Mouse (Mus musculus) limb, embryonic 10.5 days (tissue): ENCODE measurements around the gene Fxn. TPM values are rescaled to one million over a fixed set of nuclear protein-coding genes. Genes with fewer than 3 reads are reported as not detected.

Source experiments
- DNase-seq: peaks from one replicate; pipeline ENCODE4 v3.0.0-alpha.2; 2017; ENCODE audit warnings: low spot score
- H3K27ac ChIP-seq: fragments of 300-500 bp; sonication (generic); 2 replicates; pipeline ENCODE4 v1.5.1; 2016; ENCODE audit warnings: mild to moderate bottlenecking
- H3K27me3 ChIP-seq: fragments of 300-500 bp; sonication (generic); 2 replicates; pipeline ENCODE4 v1.6.1; 2016; ENCODE audit warnings: low read depth, mild to moderate bottlenecking; ENCODE audit not compliant: poor library complexity, severe bottlenecking
- H3K36me3 ChIP-seq: fragments of 300-500 bp; sonication (generic); 2 replicates; pipeline ENCODE4 v1.6.1; 2016; ENCODE audit warnings: mild to moderate bottlenecking, moderate library complexity
- H3K4me1 ChIP-seq: fragments of 300-500 bp; sonication (generic); 2 replicates; pipeline ENCODE4 v1.6.1; 2016
- H3K4me3 ChIP-seq: fragments of 300-500 bp; sonication (generic); 2 replicates; pipeline ENCODE4 v1.5.1; 2016; ENCODE audit warnings: mild to moderate bottlenecking, moderate library complexity
- H3K9me3 ChIP-seq: fragments of 300-500 bp; sonication (generic); replicated peaks from 2 replicates; pipeline ENCODE4 v1.6.1; 2016; ENCODE audit warnings: mild to moderate bottlenecking
- whole genome bisulfite sequencing: fragments of 180-500 bp; shearing (Covaris S2); methylation state at CpG from one replicate; pipeline ENCODE4 v1.1.7; 2016; 5-methylcytosine and 5-hydroxymethylcytosine counted together
- polyA plus RNA-seq: library from polyadenylated mRNA; unstranded; fragments of >200 nt; fragmentation: Nextera tagmentation; extraction: Ambion mirVana; gene quantifications from 2 replicates; pipeline ENCODE4 v1.2.1, GENCODE M21; 2016

The Fxn gene
- polyA plus RNA-seq, 1 experiment from 2014 or later, result 62.7 TPM

DNA sequence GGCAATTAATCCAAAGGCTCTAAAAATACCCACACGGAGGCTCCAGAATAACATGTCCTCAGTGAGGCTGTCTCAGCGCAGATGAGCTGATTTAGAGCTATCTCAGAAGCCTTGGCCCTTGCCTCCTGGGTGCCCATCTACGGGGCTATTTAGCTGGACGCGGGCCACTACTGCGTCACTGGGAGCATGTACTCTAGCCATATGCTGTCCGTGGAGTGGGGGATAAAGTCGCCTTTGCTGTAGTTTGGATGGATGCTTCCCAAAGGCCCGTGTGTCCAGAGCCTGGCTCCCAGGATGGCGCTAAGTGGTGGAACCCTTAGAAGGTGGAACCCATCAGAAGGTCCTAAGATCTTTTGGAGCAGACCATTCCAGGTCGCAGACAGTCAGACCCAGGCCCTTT, 34.3 kb upstream of the Fxn start:
- H3K36me3 ChIP-seq, result no peaks in the 10 kb centered on the region
- peaks cover 6% of the 10 kb centered on the region; the same call in 1 of the 2 replicates for H3K4me1 ChIP-seq
- H3K4me3 ChIP-seq, result no peak overlapping the region
- 93% methylated on average over 11 of the region's 11 CpGs for WGBS
- DNase-seq, result no peak
- no peaks in the 10 kb centered on the region for H3K9me3 ChIP-seq
- H3K27ac ChIP-seq, result no peak overlapping the region
- no peaks in the 10 kb centered on the region for H3K27me3 ChIP-seq

DNA sequence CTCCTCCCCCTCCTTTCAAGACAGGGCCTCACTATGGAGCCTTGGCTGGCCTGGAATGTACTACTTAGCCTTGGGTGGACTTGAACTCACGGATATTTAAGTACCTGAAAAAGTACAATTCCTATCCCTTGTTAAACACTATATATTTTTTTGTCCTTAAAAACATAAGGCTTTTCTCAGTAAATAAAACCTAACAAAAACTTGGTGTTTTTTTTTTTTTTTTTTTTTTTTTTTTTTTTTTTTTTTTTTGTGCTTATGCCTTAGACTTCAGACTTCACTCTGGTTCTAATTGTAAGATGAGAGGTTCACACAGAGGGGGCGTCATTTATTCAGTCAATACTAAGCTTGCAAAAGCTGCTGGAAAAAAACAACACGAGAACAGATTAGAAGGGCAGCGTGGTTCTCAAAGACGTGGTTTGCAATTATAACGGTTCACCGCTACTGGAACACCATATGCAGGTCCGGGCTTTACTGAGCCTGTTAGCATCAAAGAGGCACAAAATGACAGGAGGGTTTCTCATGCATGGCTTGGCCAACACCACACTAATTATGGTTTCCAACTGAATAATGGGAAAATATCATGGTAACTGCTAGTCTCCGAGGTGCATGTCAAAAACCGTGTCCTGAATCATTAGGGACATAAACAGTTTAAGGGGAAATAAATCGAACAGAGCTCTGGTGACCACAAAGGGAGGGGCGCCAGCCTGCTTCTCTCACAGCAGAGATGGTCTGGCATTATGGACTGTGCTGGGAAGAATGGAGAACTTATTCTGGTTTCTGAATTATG, 32.3 kb upstream of the Fxn start:
- no peak overlapping the region for H3K4me3 ChIP-seq
- no peak for DNase-seq
- WGBS, result 77% methylated on average over 12 of the region's 12 CpGs
- H3K27ac ChIP-seq, result no peak overlapping the region
- H3K4me1 ChIP-seq, result peaks cover 14% of the 10 kb centered on the region
- no peaks in the 10 kb centered on the region for H3K36me3 ChIP-seq
- no peaks in the 10 kb centered on the region for H3K27me3 ChIP-seq
- H3K9me3 ChIP-seq, result no peaks in the 10 kb centered on the region

DNA sequence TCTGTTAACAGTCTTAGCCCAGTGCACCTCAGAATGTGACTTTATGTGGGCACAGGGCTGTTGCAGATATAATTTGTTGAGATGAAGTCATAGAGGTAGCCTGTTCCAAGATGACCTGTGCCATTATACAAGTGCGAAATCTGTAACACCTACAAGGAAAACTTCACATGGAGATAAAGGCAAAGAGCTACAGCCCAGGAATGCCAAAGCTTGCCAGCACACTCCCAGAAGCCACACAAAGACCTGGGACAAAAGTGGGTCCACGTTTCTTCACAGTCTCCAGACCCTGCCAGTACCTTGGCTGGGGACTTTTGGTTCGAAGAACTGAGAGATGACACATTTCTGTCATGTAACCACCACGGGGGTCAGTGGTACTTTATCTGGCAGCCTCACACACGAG, 31.6 kb upstream of the Fxn start:
- no peak for DNase-seq
- H3K27me3 ChIP-seq, result no peaks in the 10 kb centered on the region
- H3K4me3 ChIP-seq, result no peak overlapping the region
- peaks cover 15% of the 10 kb centered on the region for H3K4me1 ChIP-seq
- H3K9me3 ChIP-seq, result no peaks in the 10 kb centered on the region
- no peaks in the 10 kb centered on the region for H3K36me3 ChIP-seq
- 77% methylated on average over 5 of the region's 5 CpGs for WGBS
- H3K27ac ChIP-seq, result no peak overlapping the region

DNA sequence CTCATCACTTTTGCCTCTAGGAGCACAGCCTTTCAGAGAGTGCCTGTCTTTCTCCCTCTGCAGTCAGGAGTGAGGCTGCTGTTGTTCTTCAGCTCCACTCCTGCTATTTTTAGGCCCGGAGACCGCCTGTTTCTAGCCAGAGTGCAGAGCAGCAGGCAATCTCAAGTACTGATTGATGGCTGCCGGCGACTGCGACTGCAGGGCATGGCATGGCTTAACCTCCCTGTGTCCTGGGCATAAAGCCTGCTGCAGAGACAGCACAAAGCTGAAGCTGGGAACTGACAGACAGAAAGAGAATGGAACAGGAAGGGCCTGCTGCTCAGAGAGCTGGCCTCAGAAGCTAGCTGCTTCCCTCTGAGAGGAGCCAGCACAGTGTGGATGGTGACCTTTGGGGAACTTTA, 27.9 kb upstream of the Fxn start:
- no peaks in the 10 kb centered on the region for H3K9me3 ChIP-seq
- peak; percentile 51 for DNase-seq
- no peak overlapping the region for H3K4me3 ChIP-seq
- no peaks in the 10 kb centered on the region for H3K27me3 ChIP-seq
- H3K4me1 ChIP-seq, result peaks cover 16% of the 10 kb centered on the region
- H3K27ac ChIP-seq, result peak overlapping the region; percentile 63
- 10% methylated on average over 5 of the region's 5 CpGs for WGBS
- H3K36me3 ChIP-seq, result no peaks in the 10 kb centered on the region

DNA sequence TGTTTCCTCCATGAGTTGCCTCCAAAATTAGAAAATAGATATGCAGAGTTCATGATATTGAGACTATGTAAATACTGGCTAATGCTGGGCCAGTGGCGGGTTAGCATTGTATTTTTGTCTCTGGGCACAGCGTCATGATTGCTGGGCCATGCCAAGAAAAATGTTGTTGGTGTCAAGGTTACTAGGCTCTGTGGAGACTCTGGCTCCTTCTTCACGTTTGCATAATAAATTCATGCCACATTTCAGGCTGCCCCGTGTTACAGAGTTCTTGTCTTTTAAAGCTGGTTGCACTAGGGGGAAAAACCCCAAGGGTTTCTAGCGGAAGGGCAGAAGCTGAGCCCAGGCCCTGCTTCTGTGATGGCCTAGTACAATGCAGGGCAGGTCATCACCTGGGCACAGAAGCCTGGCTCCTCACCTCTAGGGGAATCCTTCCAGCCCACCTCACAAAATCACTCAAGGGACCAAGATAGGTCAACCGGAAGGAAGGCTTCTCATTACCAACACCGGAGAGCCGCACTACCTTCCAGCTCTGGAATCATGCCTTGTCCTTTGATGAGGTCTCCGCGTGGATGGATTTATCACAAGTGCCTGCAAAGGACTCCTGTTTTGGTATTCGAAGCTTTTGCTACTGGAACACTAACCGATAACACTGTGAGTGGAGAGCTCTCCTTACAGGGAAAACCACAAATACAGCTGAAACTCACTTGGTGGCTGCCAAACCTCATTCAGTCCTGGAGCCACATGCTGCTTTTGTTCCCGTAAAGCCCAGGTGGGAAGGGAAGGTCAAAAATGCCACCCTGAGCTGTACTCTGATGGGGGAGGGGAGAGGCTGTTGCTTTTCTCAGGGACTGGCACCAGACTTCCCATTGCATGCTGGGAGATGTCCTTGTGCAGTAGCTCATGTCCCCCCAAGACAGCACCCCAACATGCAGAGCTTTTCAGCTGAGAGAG, 27.1 kb upstream of the Fxn start:
- 66% methylated on average over 13 of the region's 13 CpGs for whole genome bisulfite sequencing
- Histone ChIP-seq H3K4me1 (peaks cover 16% of the 10 kb centered on the region), H3K9me3 (no peaks in the 10 kb centered on the region), H3K27ac (peak overlapping the region; percentile 63), H3K27me3 (no peaks in the 10 kb centered on the region), H3K36me3 (no peaks in the 10 kb centered on the region), H3K4me3 (no peak overlapping the region)
- no peak for DNase-seq

DNA sequence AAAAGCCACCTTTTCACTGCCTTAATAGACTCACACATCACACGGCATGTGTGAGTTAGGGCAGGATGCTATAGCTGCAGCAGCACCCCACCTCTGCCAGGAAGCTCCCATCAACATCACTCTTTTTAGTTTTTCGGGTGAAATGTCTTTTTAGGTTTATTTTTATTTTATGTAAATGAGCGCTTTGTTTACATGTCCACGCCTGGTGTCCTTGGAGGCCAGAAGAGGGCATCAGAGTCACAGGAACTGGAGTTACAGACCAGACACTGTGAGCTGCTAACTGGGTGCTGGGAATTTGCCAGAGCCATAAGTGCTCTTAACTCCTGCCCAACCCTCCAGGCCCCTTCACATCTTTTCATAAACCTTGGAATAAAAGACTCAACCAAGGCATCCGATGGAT, 25.9 kb upstream of the Fxn start:
- Histone ChIP-seq H3K4me1 (peaks cover 22% of the 10 kb centered on the region), H3K9me3 (no peaks in the 10 kb centered on the region), H3K27ac (no peak overlapping the region), H3K4me3 (no peak overlapping the region), H3K27me3 (peaks cover 5% of the 10 kb centered on the region; the same call in 1 of the 2 replicates), H3K36me3 (no peaks in the 10 kb centered on the region)
- 93% methylated on average over 5 of the region's 5 CpGs for WGBS
- DNase-seq, result no peak

DNA sequence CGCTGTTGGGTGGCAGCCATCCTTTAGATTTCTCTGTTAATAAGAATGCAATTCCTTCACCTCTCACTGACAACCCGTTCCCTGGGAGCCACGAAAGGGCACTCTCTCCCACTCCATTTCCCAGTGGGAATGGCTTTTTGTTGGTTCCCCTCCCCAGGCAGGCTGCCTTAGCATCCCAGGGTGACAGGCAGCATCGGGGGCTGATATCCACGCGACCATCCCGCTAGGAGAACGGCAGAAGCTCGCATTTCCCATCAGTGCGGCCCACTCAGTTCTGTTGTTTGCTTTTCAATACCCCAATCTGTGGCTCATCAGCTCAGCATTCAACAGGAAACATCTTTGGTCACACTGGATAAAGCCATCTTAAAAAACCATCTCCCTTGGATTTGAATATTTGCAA, 21.8 kb upstream of the Fxn start:
- Histone ChIP-seq H3K9me3 (no peaks in the 10 kb centered on the region), H3K27ac (no peak overlapping the region), H3K4me3 (no peak overlapping the region), H3K36me3 (no peaks in the 10 kb centered on the region), H3K27me3 (peaks cover 5% of the 10 kb centered on the region; the same call in 1 of the 2 replicates), H3K4me1 (peaks cover 13% of the 10 kb centered on the region)
- no peak for DNase-seq
- 42% methylated on average over 10 of the region's 10 CpGs for WGBS

DNA sequence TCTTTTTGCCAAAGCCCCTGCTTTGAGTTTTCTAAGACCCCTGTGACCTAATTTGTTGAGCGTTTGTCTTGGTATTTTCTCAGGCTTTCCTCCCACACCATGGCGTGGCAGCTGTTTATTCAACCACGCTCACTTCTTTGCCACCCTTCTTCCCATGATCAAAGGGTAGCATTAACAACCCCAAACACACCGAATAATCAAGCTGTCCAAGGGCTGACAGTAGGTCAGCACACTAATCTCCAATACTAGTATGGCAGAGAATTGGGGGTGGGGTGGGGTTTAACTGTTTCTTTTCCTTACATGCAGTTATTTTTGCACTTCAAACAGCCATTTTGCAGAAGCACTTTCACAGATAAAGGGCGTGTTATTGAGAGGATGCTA, 21.4 kb upstream of the Fxn start:
- DNase-seq, result no peak
- Histone ChIP-seq H3K27ac (no peak overlapping the region), H3K9me3 (no peaks in the 10 kb centered on the region), H3K27me3 (peaks cover 5% of the 10 kb centered on the region; the same call in 1 of the 2 replicates), H3K36me3 (no peaks in the 10 kb centered on the region), H3K4me1 (peaks cover 13% of the 10 kb centered on the region), H3K4me3 (no peak overlapping the region)
- 15% methylated on average over 5 of the region's 5 CpGs for WGBS

DNA sequence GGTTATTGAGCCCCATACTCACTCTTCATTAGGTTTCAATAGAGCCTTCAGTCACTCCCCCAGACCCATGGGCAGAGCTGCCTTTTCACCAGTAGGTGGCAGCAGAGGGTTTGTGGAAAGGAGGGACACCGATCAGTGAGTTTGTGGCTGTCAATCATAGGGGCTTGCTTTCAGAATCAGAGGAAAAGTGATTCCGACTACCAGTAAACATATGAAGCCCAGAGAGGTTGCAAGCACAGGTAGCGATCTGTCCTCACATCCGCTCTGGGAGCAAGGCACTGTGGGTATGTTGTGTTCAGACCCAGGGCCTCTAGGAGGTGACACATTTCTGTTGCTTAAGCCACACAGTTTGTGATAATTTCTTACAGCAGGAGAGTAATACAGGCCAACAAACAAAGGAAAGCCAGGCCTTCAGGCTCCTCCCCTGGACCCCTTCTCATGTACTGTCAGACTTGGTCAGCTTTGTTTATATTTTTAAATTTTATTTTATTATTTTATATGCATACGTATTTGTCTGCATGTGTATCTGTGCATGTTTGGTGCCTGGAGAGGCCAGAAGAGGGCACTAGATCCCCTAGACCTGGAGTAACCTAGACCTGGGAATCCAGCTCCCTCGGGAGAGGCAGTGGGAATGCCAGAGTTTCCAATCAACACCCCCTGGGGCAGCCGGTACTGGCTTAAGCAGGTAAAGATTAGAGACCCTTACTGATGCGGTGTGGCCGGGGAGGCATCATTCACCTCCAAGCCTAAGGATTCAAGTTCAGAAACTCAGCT, 20.8 kb upstream of the Fxn start:
- peak overlapping the region; percentile 44; the same call in 1 of the 2 replicates for H3K27ac ChIP-seq
- H3K9me3 ChIP-seq, result no peaks in the 10 kb centered on the region
- peak overlapping the region; percentile 43 for H3K4me3 ChIP-seq

DNA sequence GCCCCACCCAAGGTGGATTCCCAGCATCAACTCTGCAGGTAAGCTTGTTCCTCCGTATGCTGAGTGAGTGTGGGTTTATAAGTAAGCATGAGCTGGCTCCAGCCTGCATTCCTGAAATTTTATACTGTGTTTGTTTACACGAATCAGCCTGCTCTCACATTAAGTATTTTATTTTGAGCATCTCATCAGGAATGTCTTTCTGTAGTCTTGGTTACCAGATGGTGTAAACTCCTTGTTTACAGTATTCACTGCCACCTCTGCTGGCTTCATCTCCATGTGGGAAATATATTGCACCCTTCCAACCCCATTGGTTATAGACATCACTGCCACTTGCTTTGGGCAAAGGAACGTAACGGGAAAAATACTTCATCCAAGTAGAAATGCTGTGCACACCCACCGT, 13.1 kb upstream of the Fxn start:
- DNase-seq, result no peak
- peaks cover 2% of the 10 kb centered on the region for H3K4me1 ChIP-seq
- no peaks in the 10 kb centered on the region for H3K9me3 ChIP-seq
- H3K36me3 ChIP-seq, result no peaks in the 10 kb centered on the region
- H3K27me3 ChIP-seq, result no peaks in the 10 kb centered on the region
- no peak overlapping the region for H3K27ac ChIP-seq
- H3K4me3 ChIP-seq, result no peak overlapping the region
- WGBS, result 88% methylated on average over 5 of the region's 5 CpGs

More for the DNA sequence above, 20.8 kb upstream of the Fxn start:
- peak; percentile 86 for DNase-seq
- 3% methylated on average over 9 of the region's 9 CpGs for WGBS
- no peaks in the 10 kb centered on the region for H3K36me3 ChIP-seq
- H3K27me3 ChIP-seq, result peaks cover 5% of the 10 kb centered on the region; the same call in 1 of the 2 replicates
- peaks cover 13% of the 10 kb centered on the region for H3K4me1 ChIP-seq

DNA sequence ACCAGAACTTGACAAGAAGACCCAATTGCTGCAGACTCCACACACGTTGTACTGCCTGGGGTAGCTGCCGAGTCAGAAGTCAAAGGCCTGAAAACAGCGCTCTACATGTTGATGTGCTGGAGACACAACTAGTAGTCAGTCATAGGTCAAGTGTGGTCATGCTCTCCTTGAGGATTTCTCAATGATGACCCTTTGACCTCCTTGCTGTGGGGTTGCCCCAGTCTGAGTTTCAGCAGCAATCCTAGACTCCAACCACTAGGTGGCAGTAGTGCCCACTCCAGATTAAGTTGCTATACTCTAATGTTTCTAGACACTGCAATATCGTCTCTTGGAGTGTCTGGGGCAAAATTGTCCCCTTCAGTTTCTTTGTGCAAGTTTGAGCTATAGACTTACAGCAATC, 3.8 kb upstream of the Fxn start:
- peaks cover 15% of the 10 kb centered on the region for H3K4me1 ChIP-seq
- no peak overlapping the region for H3K4me3 ChIP-seq
- H3K27me3 ChIP-seq, result no peaks in the 10 kb centered on the region
- no peak overlapping the region for H3K27ac ChIP-seq
- peak; percentile 52 for DNase-seq
- no peaks in the 10 kb centered on the region for H3K36me3 ChIP-seq
- WGBS, result 67% methylated on average over 4 of the region's 4 CpGs
- no peaks in the 10 kb centered on the region for H3K9me3 ChIP-seq

DNA sequence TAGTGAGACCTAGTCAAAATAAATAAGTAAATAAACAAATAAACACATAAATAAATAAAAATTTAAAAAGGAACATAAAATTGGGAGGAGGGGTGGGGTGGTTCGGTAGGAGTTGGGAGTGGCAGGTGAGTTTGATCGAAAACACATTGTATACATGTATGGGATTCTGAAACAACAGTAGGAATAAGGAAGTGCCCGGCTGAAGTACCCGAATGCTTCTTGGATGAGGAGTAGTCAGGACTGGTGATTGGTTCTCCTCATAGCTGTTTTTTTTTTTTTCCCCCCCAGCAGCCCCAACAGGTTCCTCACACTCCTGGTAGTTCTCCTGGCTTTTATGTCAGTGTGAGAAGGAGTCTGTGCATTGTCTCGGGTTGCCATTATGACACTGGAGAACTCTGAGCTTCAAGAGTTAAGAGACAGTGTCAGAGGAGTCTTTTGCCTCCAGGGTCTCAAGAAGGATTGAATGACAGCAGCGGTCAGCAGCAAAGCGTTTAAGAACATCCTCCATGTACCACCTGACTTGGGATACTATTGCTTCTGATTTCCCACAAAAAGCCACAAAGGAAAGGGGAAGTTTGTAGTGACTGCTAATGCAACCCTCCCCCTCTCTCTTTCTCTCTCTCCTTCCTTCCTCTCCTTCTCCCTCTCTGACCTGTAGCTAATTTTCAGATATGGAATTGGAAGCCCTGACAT, 1.0 kb upstream of the Fxn start:
- Histone ChIP-seq H3K27ac (0 out of 2 replicates have a peak overlapping the region, but pooled peaks have one; percentile 96), H3K4me3 (peak overlapping the region; percentile 74), H3K36me3 (peaks cover 5% of the 10 kb centered on the region), H3K27me3 (no peaks in the 10 kb centered on the region), H3K4me1 (peaks cover 11% of the 10 kb centered on the region), H3K9me3 (no peaks in the 10 kb centered on the region)
- DNase-seq, result no peak
- 67% methylated on average over 7 of the region's 7 CpGs for WGBS
